Mouse (Mus musculus): ENCODE measurements around the gene U2af1. TPM values are rescaled to one million over a fixed set of nuclear protein-coding genes. Genes with fewer than 3 reads are reported as not detected.

The U2af1 gene
- polyA plus RNA-seq, 1 experiment from 2014 or later: 301 TPM

DNA sequence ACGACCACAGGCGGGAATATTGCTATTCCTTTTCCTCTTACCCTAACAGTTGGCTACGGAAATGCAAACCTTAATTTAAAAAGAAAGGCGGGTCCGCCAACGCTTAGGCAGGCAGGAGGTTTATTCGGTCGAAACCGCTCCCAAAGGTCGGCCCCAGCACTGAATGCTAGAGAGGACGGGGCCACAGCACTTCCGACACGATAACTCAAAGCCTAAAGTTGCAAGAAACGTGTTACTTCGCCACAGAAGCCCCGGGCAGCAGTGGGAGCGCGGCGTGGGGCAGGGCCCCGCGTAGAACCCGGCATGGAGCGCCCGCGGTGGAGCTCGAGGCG lies 590 bp downstream of the U2af1 start:
- H3K4me2 ChIP-seq: peak overlapping the region; percentile 60
- H3K4me3 ChIP-seq (replicated peaks): peak overlapping the region; percentile 70
- peaks cover 18% of the 10 kb centered on the region for H3K36me3 ChIP-seq
- WGBS: 0% methylated on average over 27 of the region's 27 CpGs
- no peaks in the 10 kb centered on the region for H3K27me3 ChIP-seq (replicated peaks)
- H3K4me1 ChIP-seq: peaks cover 11% of the 10 kb centered on the region
- no peaks in the 10 kb centered on the region for H3K9me3 ChIP-seq
- H3K27ac ChIP-seq: peak overlapping the region; percentile 75
- ATAC-seq (ENCODE audit: insufficient read depth, low FRiP score, low read depth): no peak; the same call in 1 of the 2 replicates
- H3K9ac ChIP-seq: peak overlapping the region; percentile 89

DNA sequence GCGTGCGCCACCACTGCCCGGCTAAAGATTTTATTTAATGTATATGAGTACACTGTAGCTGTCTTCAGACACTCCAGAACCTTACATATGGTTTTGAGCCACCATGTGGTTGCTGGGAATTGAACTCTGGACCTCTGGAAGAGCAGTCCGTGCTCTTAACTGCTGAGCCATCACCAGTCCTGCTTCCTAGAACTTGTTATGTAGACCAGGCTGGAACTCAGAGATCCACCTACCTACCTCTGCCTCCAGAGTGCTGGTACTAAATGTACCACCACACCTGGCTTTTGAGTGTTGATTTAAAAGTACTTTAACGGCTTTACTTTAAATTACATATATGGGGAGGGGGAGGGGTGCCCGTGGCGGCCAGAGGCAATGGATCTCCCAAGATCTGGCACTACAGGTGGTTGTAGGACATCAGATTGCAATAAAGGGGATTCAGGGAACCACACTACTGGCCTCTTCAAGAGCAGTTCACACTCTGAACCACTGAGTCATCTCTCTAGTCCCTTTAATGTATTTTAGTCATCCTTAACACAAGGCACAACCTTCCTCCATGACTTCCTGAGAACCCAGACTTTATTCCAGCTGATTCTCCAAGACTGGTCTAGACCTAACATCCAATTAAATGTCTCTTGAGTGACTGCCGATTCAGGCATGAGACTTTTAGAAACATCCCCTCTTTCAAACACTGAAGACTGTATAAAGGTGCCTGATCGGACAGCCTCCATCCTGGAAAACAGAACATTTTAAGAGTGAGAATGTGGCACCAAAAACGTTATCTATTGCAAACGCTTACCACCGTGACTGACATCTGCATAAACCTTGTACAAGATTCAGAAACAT lies 1.3 kb downstream of the U2af1 start:
- H3K9ac ChIP-seq: peak overlapping the region; percentile 89
- 0 out of 2 replicates have a peak overlapping the region, but pooled peaks have one; percentile 75 for H3K27ac ChIP-seq
- peaks cover 22% of the 10 kb centered on the region for H3K36me3 ChIP-seq
- 47% methylated on average over 12 of the region's 12 CpGs for WGBS
- no peak for ATAC-seq (ENCODE audit: insufficient read depth, low FRiP score, low read depth)
- H3K4me1 ChIP-seq: peaks cover 11% of the 10 kb centered on the region
- peak overlapping the region; percentile 70 for H3K4me3 ChIP-seq (replicated peaks)
- no peaks in the 10 kb centered on the region for H3K27me3 ChIP-seq (replicated peaks)
- no peaks in the 10 kb centered on the region for H3K9me3 ChIP-seq
- H3K4me2 ChIP-seq: peak overlapping the region; percentile 60

DNA sequence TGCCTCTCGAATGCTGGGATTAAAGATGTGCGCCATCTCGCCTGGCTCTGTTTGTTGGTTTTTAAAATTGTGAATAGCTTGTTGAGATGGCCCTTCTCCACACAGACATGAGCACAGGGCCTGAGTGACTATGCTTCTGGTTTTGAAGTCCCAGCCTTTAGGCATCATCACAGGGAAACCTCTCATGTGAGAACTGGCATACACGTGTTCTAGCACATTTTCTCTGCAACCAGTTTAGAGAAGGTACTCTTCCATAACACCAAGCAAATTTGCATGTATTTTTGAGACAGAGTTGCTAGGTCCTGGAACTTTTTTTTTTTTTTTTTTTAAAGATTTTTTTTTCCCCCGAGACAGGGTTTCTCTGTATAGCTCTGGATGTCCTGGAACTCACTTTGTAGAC lies 2.0 kb downstream of the U2af1 start:
- Histone ChIP-seq H3K27me3 (replicated peaks) (no peaks in the 10 kb centered on the region), H3K36me3 (peaks cover 29% of the 10 kb centered on the region), H3K4me3 (replicated peaks) (peak overlapping the region; percentile 70; the same call in 1 of the 2 replicates), H3K9me3 (no peaks in the 10 kb centered on the region), H3K9ac (no peak overlapping the region), H3K4me2 (peak overlapping the region; percentile 60; the same call in 1 of the 2 replicates), H3K27ac (no peak overlapping the region), H3K4me1 (peaks cover 11% of the 10 kb centered on the region)
- ATAC-seq (ENCODE audit: insufficient read depth, low FRiP score, low read depth): no peak
- WGBS: 79% methylated on average over 5 of the region's 5 CpGs

DNA sequence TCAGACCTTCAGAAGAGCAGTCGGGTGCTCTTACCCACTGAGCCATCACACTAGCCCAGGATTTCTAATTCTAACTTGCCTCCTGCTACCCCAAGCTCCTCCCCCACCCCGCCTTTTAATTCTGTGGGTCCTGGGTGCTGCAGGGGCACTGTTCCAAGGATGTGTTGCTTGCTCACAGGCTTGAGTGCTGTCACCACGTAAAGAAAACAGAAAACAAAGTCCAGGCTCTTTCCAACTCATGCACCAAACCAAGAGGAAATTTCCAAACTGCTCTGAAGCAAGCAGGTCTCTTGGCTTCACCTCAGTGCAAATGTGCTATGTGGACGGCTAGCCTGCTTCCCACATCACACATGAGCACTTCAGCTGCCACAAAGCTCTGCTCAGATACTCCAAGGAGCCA lies 3.3 kb downstream of the U2af1 start:
- WGBS: 72% methylated on average over 4 of the region's 4 CpGs
- peaks cover 41% of the 10 kb centered on the region for H3K36me3 ChIP-seq
- no peak overlapping the region for H3K4me2 ChIP-seq
- no peak overlapping the region for H3K4me3 ChIP-seq (replicated peaks)
- no peaks in the 10 kb centered on the region for H3K27me3 ChIP-seq (replicated peaks)
- H3K9me3 ChIP-seq: no peaks in the 10 kb centered on the region
- H3K4me1 ChIP-seq: peaks cover 11% of the 10 kb centered on the region
- H3K9ac ChIP-seq: no peak overlapping the region
- ATAC-seq (ENCODE audit: insufficient read depth, low FRiP score, low read depth): no peak
- H3K27ac ChIP-seq: 0 out of 2 replicates have a peak overlapping the region, but pooled peaks have one; percentile 9

DNA sequence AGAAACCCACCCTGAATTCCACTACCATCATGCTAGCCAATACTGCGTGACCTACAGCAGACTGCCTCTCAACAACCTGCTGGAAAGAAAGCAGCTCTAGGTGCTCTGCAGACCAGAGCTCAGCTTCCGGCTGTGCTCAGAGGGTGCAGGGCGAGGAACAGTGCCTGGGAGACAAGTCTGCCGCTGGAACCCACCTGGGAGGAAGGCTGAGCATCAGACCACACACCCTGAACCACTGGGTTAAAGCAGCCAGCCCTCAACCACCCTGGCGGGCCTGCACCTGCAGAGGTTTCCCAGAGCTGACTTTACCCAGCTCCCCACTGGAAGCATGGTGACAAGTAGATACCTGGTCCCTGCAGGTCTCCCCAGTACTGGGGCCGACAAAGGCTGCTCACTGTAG lies 5.4 kb downstream of the U2af1 start:
- no peak for ATAC-seq (ENCODE audit: insufficient read depth, low FRiP score, low read depth)
- H3K36me3 ChIP-seq: peaks cover 56% of the 10 kb centered on the region

DNA sequence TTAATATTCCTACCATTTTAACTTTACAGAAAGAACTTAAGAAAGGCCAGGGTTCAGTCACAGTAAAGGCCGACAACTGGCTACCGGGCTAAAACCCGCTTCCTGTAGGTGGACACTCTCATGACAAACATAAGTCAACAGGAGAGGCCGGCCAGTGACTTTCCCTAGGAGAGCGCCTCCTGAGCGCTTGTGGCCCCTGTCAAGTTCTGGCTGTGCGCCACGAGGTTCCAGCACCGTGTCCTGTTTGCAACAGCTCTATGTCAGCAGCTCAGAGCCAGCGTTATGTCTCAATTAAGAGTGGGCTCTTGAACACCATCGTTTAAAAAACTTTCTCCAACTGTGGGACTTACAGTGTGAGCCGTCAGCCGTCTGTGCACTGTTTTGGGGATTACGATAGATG lies 6.5 kb downstream of the U2af1 start:
- Histone ChIP-seq H3K4me3 (replicated peaks) (no peak overlapping the region), H3K4me1 (peaks cover 2% of the 10 kb centered on the region), H3K4me2 (no peak overlapping the region), H3K9ac (no peak overlapping the region), H3K36me3 (peaks cover 68% of the 10 kb centered on the region), H3K27ac (no peak overlapping the region), H3K9me3 (no peaks in the 10 kb centered on the region), H3K27me3 (replicated peaks) (no peaks in the 10 kb centered on the region)
- no peak for ATAC-seq (ENCODE audit: insufficient read depth, low FRiP score, low read depth)
- 79% methylated on average over 14 of the region's 14 CpGs for WGBS

More for the DNA sequence above, 5.4 kb downstream of the U2af1 start:
- H3K9me3 ChIP-seq: no peaks in the 10 kb centered on the region
- H3K4me3 ChIP-seq (replicated peaks): no peak overlapping the region
- H3K4me2 ChIP-seq: no peak overlapping the region
- H3K9ac ChIP-seq: no peak overlapping the region
- WGBS: 68% methylated on average over 6 of the region's 6 CpGs
- H3K4me1 ChIP-seq: peaks cover 5% of the 10 kb centered on the region
- H3K27me3 ChIP-seq (replicated peaks): no peaks in the 10 kb centered on the region
- H3K27ac ChIP-seq: no peak overlapping the region

DNA sequence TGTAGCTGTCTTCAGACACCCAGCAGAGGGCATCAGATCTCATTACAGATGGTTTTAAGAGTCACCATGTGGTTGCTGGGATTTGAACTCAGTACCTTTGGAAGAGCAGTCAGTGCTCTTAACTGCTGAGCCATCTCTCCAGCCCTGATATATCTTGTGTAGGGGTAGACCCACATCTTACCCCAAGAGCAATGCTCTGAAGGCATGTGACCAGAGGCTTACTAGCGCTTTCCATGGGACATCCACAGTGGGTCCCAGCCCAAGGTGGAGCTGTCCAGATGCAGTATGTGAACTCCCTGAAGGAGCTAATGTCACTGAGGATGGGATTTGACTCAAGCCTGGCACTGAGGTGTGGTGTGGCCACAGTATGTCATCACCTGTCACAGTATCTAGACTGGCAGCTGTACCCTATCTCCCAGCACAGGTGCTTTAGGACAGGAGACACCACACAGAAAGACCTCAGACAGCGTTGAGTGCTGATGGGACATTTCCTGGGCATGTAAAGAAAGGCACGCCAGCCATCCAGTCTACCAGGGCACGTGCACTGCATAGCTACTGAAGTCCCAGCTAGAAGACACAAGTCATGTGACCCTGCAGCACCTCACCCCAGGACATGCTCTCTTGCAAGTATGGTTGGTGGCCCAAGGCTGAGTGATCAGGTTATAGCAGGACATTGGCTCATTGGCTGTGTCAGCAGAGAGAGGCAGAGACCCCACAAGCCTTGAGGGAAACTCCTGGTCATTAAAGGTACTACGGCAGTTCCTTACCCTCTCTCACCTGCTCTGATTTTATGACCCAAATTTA lies 12.3 kb downstream of the U2af1 start:
- no peak overlapping the region for H3K27ac ChIP-seq
- H3K36me3 ChIP-seq: peaks cover 47% of the 10 kb centered on the region
- H3K9me3 ChIP-seq: no peaks in the 10 kb centered on the region
- no peak overlapping the region for H3K9ac ChIP-seq
- 90% methylated on average over 5 of the region's 5 CpGs for WGBS
- no peaks in the 10 kb centered on the region for H3K27me3 ChIP-seq (replicated peaks)
- H3K4me3 ChIP-seq (replicated peaks): no peak overlapping the region
- no peak overlapping the region for H3K4me2 ChIP-seq
- no peaks in the 10 kb centered on the region for H3K4me1 ChIP-seq
- no peak for ATAC-seq (ENCODE audit: insufficient read depth, low FRiP score, low read depth)

DNA sequence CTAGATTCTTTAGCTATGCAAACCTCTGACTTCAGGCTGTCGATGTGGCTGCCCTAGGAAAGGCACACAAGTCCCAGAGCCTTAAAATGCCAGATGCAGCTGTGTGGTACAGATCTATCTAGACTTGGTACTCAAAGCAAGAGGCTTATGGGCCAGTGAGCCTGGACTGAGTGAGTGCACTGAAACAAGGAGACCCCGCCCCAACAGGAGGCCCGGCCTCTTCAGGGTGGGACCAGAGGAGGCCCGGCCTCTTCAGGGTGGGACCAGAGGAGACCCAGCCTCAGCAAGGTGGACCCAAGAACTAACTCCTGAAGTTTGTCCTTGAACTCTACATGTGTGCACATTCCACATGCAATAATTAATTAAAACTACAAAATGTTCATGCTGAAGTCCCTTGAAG lies 15.8 kb downstream of the U2af1 start:
- H3K4me2 ChIP-seq: no peak overlapping the region

DNA sequence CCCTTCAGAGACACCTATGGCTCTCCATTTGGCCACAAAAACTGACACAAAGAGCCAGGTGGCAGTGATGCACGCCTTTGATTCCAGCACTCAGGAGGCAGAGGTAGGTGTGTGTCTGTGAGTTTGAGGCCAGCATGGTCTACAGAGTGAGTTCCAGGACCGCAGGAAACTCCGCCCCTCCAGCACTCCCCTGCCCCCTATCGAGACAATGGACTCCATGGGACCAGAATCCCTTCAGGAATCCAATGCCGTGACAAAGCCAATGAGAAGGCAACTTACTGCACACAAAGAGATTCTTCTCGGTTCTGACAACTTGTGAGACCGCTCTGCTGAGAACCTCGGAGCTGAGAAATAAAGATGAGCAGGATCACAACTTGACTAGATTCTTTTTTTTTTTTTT lies 16.4 kb downstream of the U2af1 start:
- Histone ChIP-seq H3K4me2 (no peak overlapping the region), H3K9me3 (no peaks in the 10 kb centered on the region), H3K4me3 (replicated peaks) (no peak overlapping the region), H3K36me3 (peaks cover 12% of the 10 kb centered on the region), H3K27ac (no peak overlapping the region), H3K27me3 (replicated peaks) (no peaks in the 10 kb centered on the region), H3K4me1 (0 out of 2 replicates have a peak, but pooled peaks cover 5% of the 10 kb centered on the region), H3K9ac (no peak overlapping the region)
- no peak for ATAC-seq (ENCODE audit: insufficient read depth, low FRiP score, low read depth)
- 52% methylated on average over 8 of the region's 8 CpGs for WGBS

More for the DNA sequence above, 15.8 kb downstream of the U2af1 start:
- Histone ChIP-seq H3K9me3 (no peaks in the 10 kb centered on the region), H3K9ac (no peak overlapping the region), H3K27me3 (replicated peaks) (no peaks in the 10 kb centered on the region), H3K4me3 (replicated peaks) (no peak overlapping the region), H3K4me1 (0 out of 2 replicates have a peak, but pooled peaks cover 2% of the 10 kb centered on the region), H3K27ac (no peak overlapping the region), H3K36me3 (peaks cover 18% of the 10 kb centered on the region)
- WGBS: 73% methylated on average over 4 of the region's 4 CpGs
- ATAC-seq (ENCODE audit: insufficient read depth, low FRiP score, low read depth): no peak

DNA sequence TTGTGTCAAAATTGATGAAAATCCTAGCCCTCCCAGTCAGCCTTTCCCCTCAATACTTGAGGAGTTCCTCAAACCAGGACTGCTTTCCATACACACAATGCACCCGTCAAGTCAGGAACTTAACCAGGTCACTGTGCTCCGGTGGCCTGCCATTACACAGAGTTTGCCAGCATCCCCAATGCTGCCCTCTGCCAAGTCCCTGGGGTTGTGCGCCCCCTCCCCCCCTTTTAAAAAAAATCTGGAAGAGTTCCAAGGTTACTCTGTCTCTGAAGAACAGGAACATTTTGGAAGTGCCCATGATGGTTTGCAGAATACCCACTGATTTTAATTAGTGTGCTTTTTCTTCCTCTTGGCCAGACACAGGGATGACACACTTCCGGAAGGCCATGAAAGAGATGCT lies 19.0 kb downstream of the U2af1 start:
- WGBS: 58% methylated on average over 4 of the region's 4 CpGs
- ATAC-seq (ENCODE audit: insufficient read depth, low FRiP score, low read depth): no peak
- Histone ChIP-seq H3K27ac (no peak overlapping the region), H3K27me3 (replicated peaks) (peaks cover 11% of the 10 kb centered on the region; the same call in 1 of the 2 replicates), H3K4me3 (replicated peaks) (no peak overlapping the region), H3K9ac (no peak overlapping the region), H3K36me3 (no peaks in the 10 kb centered on the region), H3K9me3 (no peaks in the 10 kb centered on the region), H3K4me2 (no peak overlapping the region), H3K4me1 (peaks cover 16% of the 10 kb centered on the region)

DNA sequence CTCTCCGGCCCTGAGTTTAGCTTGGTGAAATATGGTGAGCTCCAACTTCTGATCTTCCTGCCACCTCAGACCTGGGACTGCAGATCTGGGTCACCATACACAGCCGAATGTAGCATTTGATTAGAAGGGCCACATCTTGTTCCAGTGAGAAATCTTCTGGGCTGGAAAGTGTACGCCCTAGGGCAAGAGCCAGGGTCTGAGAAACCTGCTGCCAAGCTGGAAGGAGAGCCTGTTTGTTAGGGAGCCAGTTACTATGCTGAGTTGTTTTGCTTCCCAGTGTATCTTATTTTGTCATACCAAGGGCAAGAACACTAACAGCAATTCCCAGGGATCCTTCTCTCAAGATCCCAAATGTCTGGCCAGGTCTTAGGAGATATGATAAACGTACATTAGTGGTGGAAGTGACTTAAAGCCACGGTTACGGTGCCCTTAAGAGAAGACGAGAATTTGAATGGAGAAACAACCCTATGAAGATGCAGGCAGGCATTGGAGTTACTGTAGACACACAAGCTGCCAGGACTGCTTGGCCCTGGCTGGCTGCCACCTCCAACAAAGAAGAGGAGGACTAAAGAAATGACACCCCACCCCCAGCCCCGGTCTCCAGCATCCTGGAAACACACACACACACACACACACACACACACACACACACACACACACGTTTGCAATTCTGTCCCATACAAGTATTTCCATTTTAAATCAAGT lies 20.7 kb downstream of the U2af1 start:
- Histone ChIP-seq H3K27ac (no peak overlapping the region), H3K36me3 (no peaks in the 10 kb centered on the region), H3K4me2 (peak overlapping the region; percentile 100; the same call in 1 of the 2 replicates), H3K4me3 (replicated peaks) (peak overlapping the region; percentile 54; the same call in 1 of the 2 replicates), H3K27me3 (replicated peaks) (peaks cover 11% of the 10 kb centered on the region; the same call in 1 of the 2 replicates), H3K4me1 (peaks cover 16% of the 10 kb centered on the region), H3K9me3 (no peaks in the 10 kb centered on the region), H3K9ac (no peak overlapping the region)
- 59% methylated on average over 9 of the region's 9 CpGs for WGBS
- no peak for ATAC-seq (ENCODE audit: insufficient read depth, low FRiP score, low read depth)

All from stomach, embryonic 15.5 days (tissue).